Mouse (Mus musculus) bone marrow, adult 2 months (tissue): ENCODE measurements around the gene Atp6v1g3.

Experiments
- CTCF ChIP-seq: fragments of 200-500 bp; IDR thresholded peaks from 2 replicates; pipeline ENCODE4 v1.5.1; 2011; ENCODE audit warnings: low read length, control low read depth; ENCODE audit not compliant: control insufficient read depth, insufficient read depth
- POLR2A ChIP-seq: fragments of 200-500 bp; IDR thresholded peaks from 2 replicates; pipeline ENCODE4 v1.6.1; 2011; ENCODE audit warnings: low read depth, mild to moderate bottlenecking, control low read depth, low read length, borderline replicate concordance; ENCODE audit not compliant: control insufficient read depth

GRCm38 (mm10) chr1:138267465-138268055 lies 6.0 kb upstream of the Atp6v1g3 start:
- TF ChIP-seq POLR2A = no peak
- TF ChIP-seq CTCF = no peak
